Mouse (Mus musculus): ENCODE data around the gene Sgip1. TPM values are rescaled to one million over a fixed set of nuclear protein-coding genes. Genes with fewer than 3 reads are reported as not detected.

Gene Sgip1
- polyA plus RNA-seq, 1 experiment = 10.3 TPM

- Histone ChIP-seq H3K4me1 (ENCODE audit: control insufficient read depth, insufficient read depth, low read length) (no peaks in the 10 kb centered on the region), H3K27me3 (ENCODE audit: control insufficient read depth, insufficient read depth, low read length) (no peaks in the 10 kb centered on the region), H3K36me3 (ENCODE audit: control insufficient read depth, insufficient read depth, low read length) (no peaks in the 10 kb centered on the region), H3K4me3 (ENCODE audit: control insufficient read depth, low read depth, low read length) (no peak overlapping the region), H3K27ac (ENCODE audit: control insufficient read depth, insufficient read depth, low read depth, low read length) (no peak overlapping the region)
- no peak for TF ChIP-seq CTCF (IDR thresholded peaks at IDR 0.05; ENCODE audit: control insufficient read depth, insufficient read depth, insufficient replicate concordance, low read depth, low read length)
- no peak for TF ChIP-seq POLR2A (IDR thresholded peaks at IDR 0.05; ENCODE audit: control insufficient read depth, low read depth, low read length)
These were observed 33.5 kb downstream of the Sgip1 start for GRCm38 (mm10) chr4:102774549-102774948.

- H3K27me3 ChIP-seq (ENCODE audit: control insufficient read depth, insufficient read depth, low read length) = no peaks in the 10 kb centered on the region
- TF ChIP-seq CTCF (IDR thresholded peaks at IDR 0.05; ENCODE audit: control insufficient read depth, insufficient read depth, insufficient replicate concordance, low read depth, low read length) (no peak), POLR2A (IDR thresholded peaks at IDR 0.05; ENCODE audit: control insufficient read depth, low read depth, low read length) (no peak)
- no peak overlapping the region for H3K27ac ChIP-seq (ENCODE audit: control insufficient read depth, insufficient read depth, low read depth, low read length)
- no peaks in the 10 kb centered on the region for H3K4me1 ChIP-seq (ENCODE audit: control insufficient read depth, insufficient read depth, low read length)
- H3K36me3 ChIP-seq (ENCODE audit: control insufficient read depth, insufficient read depth, low read length) = no peaks in the 10 kb centered on the region
- no peak overlapping the region for H3K4me3 ChIP-seq (ENCODE audit: control insufficient read depth, low read depth, low read length)
These were observed 34.6 kb downstream of the Sgip1 start for GRCm38 (mm10) chr4:102775596-102776270.

GRCm38 (mm10) chr4:102779902-102780301 lies 38.8 kb downstream of the Sgip1 start:
- no peaks in the 10 kb centered on the region for H3K4me1 ChIP-seq (ENCODE audit: control insufficient read depth, insufficient read depth, low read length)
- H3K4me3 ChIP-seq (ENCODE audit: control insufficient read depth, low read depth, low read length) = no peak overlapping the region
- H3K27me3 ChIP-seq (ENCODE audit: control insufficient read depth, insufficient read depth, low read length) = no peaks in the 10 kb centered on the region
- TF ChIP-seq CTCF (IDR thresholded peaks at IDR 0.05; ENCODE audit: control insufficient read depth, insufficient read depth, insufficient replicate concordance, low read depth, low read length) (no peak), POLR2A (IDR thresholded peaks at IDR 0.05; ENCODE audit: control insufficient read depth, low read depth, low read length) (no peak)
- no peaks in the 10 kb centered on the region for H3K36me3 ChIP-seq (ENCODE audit: control insufficient read depth, insufficient read depth, low read length)
- H3K27ac ChIP-seq (ENCODE audit: control insufficient read depth, insufficient read depth, low read depth, low read length) = no peak overlapping the region

GRCm38 (mm10) chr4:102783063-102783748 lies 42.1 kb downstream of the Sgip1 start:
- no peaks in the 10 kb centered on the region for H3K4me1 ChIP-seq (ENCODE audit: control insufficient read depth, insufficient read depth, low read length)

GRCm38 (mm10) chr4:102785158-102785557 lies 44.1 kb downstream of the Sgip1 start:
- H3K4me1 ChIP-seq (ENCODE audit: control insufficient read depth, insufficient read depth, low read length) = no peaks in the 10 kb centered on the region
- H3K36me3 ChIP-seq (ENCODE audit: control insufficient read depth, insufficient read depth, low read length) = no peaks in the 10 kb centered on the region
- no peaks in the 10 kb centered on the region for H3K27me3 ChIP-seq (ENCODE audit: control insufficient read depth, insufficient read depth, low read length)

More at GRCm38 (mm10) chr4:102783063-102783748, 42.1 kb downstream of the Sgip1 start:
- H3K27me3 ChIP-seq (ENCODE audit: control insufficient read depth, insufficient read depth, low read length) = no peaks in the 10 kb centered on the region
- no peak overlapping the region for H3K27ac ChIP-seq (ENCODE audit: control insufficient read depth, insufficient read depth, low read depth, low read length)
- no peak for TF ChIP-seq CTCF (IDR thresholded peaks at IDR 0.05; ENCODE audit: control insufficient read depth, insufficient read depth, insufficient replicate concordance, low read depth, low read length)
- TF ChIP-seq POLR2A (IDR thresholded peaks at IDR 0.05; ENCODE audit: control insufficient read depth, low read depth, low read length) = no peak
- no peak overlapping the region for H3K4me3 ChIP-seq (ENCODE audit: control insufficient read depth, low read depth, low read length)
- no peaks in the 10 kb centered on the region for H3K36me3 ChIP-seq (ENCODE audit: control insufficient read depth, insufficient read depth, low read length)

GRCm38 (mm10) chr4:102792100-102792790 lies 51.1 kb downstream of the Sgip1 start:
- H3K36me3 ChIP-seq (ENCODE audit: control insufficient read depth, insufficient read depth, low read length) = no peaks in the 10 kb centered on the region
- H3K4me1 ChIP-seq (ENCODE audit: control insufficient read depth, insufficient read depth, low read length) = no peaks in the 10 kb centered on the region
- no peak overlapping the region for H3K27ac ChIP-seq (ENCODE audit: control insufficient read depth, insufficient read depth, low read depth, low read length)
- no peak overlapping the region for H3K4me3 ChIP-seq (ENCODE audit: control insufficient read depth, low read depth, low read length)
- no peaks in the 10 kb centered on the region for H3K27me3 ChIP-seq (ENCODE audit: control insufficient read depth, insufficient read depth, low read length)
- TF ChIP-seq POLR2A (IDR thresholded peaks at IDR 0.05; ENCODE audit: control insufficient read depth, low read depth, low read length) = no peak
- TF ChIP-seq CTCF (IDR thresholded peaks at IDR 0.05; ENCODE audit: control insufficient read depth, insufficient read depth, insufficient replicate concordance, low read depth, low read length) = no peak

More at GRCm38 (mm10) chr4:102785158-102785557, 44.1 kb downstream of the Sgip1 start:
- Histone ChIP-seq H3K4me3 (ENCODE audit: control insufficient read depth, low read depth, low read length) (no peak overlapping the region), H3K27ac (ENCODE audit: control insufficient read depth, insufficient read depth, low read depth, low read length) (no peak overlapping the region)
- TF ChIP-seq POLR2A (IDR thresholded peaks at IDR 0.05; ENCODE audit: control insufficient read depth, low read depth, low read length) (no peak), CTCF (IDR thresholded peaks at IDR 0.05; ENCODE audit: control insufficient read depth, insufficient read depth, insufficient replicate concordance, low read depth, low read length) (no peak)

GRCm38 (mm10) chr4:102801471-102801870 lies 60.4 kb downstream of the Sgip1 start:
- Histone ChIP-seq H3K27me3 (ENCODE audit: control insufficient read depth, insufficient read depth, low read length) (no peaks in the 10 kb centered on the region), H3K36me3 (ENCODE audit: control insufficient read depth, insufficient read depth, low read length) (no peaks in the 10 kb centered on the region)
- TF ChIP-seq POLR2A (IDR thresholded peaks at IDR 0.05; ENCODE audit: control insufficient read depth, low read depth, low read length) (no peak), CTCF (IDR thresholded peaks at IDR 0.05; ENCODE audit: control insufficient read depth, insufficient read depth, insufficient replicate concordance, low read depth, low read length) (no peak)

More at GRCm38 (mm10) chr4:102801471-102801870, 60.4 kb downstream of the Sgip1 start:
- Histone ChIP-seq H3K4me1 (ENCODE audit: control insufficient read depth, insufficient read depth, low read length) (no peaks in the 10 kb centered on the region), H3K27ac (ENCODE audit: control insufficient read depth, insufficient read depth, low read depth, low read length) (no peak overlapping the region), H3K4me3 (ENCODE audit: control insufficient read depth, low read depth, low read length) (no peak overlapping the region)

Measured in testis, adult 2 months (tissue).